14 mouse cellular contexts compared by ENCODE assay signal in the genomic region with DNA sequence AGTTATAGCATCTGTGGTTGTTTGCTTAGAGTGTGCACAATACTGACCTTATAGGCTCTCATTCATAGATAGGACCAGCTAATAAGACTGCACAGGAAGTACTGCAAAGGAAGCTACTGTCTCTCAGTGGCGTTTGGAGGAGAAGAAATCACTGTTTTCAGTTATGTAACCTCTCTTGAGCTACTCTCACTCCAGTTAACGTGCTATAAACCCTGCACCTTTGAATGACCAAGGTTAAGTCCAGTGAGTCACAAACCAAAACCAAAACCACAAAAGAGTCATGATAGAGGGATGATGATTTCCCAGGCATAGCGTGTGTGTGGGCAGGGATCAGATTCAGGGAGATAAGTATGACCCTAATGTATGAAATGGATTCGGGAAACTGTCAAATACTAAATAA. TPM values are rescaled to one million over a fixed set of nuclear protein-coding genes. Genes with fewer than 3 reads are reported as not detected.
"Had no signal": no experiment of that assay in that cellular context is flagged by ENCODE, and none has a peak within 500 bp of the region (broad histone marks: within the 10 kb centered on the region; RNA-seq: fewer than 3 reads in every experiment).

No protein-coding gene starts in this region.

RNA-seq across cellular contexts. Expression of gene Klra6, which starts 8.4 kb away (rescaled TPM):
- total RNA-seq: neutrophil, adult 5-6 weeks had no signal
- polyA plus RNA-seq: neural tube, embryonic 13.5 days; neural tube, embryonic 14.5 days; neural tube, embryonic 15.5 days; small intestine, adult 2 months; spleen, adult 2 months; stomach, embryonic 14.5 days; stomach, embryonic 15.5 days; stomach, embryonic 16.5 days; stomach, postnatal 0 days; testis, adult 2 months; thymus, adult 2 months; thymus, postnatal 0 days; urinary bladder, adult 2 months had no signal

RNA-seq across cellular contexts. Expression of gene Klra4, which starts 31.9 kb away (rescaled TPM):
- polyA plus RNA-seq: neural tube, embryonic 13.5 days; neural tube, embryonic 14.5 days; neural tube, embryonic 15.5 days; small intestine, adult 2 months; stomach, embryonic 14.5 days; stomach, embryonic 15.5 days; stomach, embryonic 16.5 days; stomach, postnatal 0 days; testis, adult 2 months; thymus, adult 2 months; thymus, postnatal 0 days had no signal
